Mouse (Mus musculus) c-Kit-positive CD71-positive TER-119-negative erythroid progenitor cells, embryonic 14.5 days (primary cell): ENCODE measurements at regions not wholly inside any gene's neighbourhood (a gene's known extent, or its start where the extent isn't known, plus 50 kb on each side); places are given as distances from the start of the nearest gene placed in this dataset.

Experiments used
- DNase-seq: peaks from one replicate; pipeline ENCODE4 v3.0.0-alpha.2; 2013; ENCODE audit warnings: low read depth

DNA sequence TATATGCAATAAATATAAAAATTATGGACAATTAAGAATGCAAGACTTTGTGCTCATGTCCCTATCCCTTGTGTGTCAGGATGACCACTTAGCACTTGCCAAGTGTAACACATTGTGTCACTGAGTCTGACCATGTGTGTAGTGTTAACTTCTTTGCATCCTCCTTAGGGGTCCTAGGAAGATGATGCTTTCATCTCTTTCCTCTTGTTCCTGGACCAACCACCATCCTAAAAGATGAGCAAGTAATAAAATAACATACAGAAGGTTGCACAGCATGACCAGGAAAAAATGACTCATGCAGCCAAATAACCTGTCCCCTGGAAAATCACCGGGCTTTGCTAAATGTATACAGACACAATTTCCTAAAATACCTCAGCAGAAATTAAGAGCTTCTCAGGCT lies 121.1 kb upstream of the Kcnip4 start:
- no peak for DNase-seq

GRCm38 (mm10) chr5:49644606-49645005 lies 119.9 kb upstream of the Kcnip4 start:
- no peak for DNase-seq

DNA sequence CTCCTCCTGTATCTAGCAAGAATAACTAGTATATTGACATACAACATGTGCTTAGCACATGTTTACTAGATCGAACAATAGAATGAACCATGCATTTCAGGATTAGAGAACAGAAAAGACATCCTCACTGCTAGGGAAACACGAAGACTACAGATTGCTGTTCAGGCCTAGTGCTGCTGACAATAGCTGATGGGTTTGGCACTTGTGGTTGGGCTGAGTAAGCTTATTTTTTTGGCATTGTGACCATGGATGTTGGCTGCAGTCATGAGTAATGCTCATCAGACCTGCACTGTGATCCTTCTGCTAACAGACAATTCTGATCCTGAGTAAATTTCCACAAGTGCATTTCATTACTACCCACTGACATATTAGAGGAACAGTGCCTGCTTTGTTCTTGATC lies 117.7 kb upstream of the Kcnip4 start:
- DNase-seq, result no peak

DNA sequence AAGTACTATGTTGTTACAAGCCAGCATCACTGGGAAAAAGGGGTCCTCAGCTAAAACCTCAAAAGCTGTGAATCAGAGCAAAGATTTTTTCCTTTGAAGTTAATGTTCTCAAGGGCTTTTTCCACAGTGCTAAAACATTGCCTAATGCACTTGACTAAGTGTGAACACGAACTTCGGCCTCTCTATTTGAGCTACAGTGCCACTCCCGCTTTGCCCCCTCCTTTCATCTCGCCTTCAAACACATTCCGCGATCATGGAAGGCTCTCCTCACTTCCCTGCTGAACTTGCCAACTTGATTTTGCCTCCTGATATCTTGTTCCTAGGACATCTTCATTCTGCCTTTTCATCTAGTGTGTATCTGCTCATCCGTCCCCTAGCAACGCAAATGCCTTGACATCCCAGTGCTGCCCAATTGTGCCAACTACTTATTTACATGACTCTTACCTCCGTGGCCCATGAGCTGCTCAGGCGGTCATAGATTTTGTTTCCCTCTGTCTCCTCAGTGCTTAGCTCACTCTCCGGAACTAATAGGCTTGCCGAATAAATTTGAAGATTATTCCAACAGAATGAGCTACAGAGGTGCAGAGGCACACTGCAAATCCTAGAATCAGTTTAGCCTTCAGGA lies 116.6 kb upstream of the Kcnip4 start:
- DNase-seq, result no peak

- DNase-seq, result no peak
Observed at GRCm38 (mm10) chr5:49639637-49640036, 114.9 kb upstream of the Kcnip4 start.

DNA sequence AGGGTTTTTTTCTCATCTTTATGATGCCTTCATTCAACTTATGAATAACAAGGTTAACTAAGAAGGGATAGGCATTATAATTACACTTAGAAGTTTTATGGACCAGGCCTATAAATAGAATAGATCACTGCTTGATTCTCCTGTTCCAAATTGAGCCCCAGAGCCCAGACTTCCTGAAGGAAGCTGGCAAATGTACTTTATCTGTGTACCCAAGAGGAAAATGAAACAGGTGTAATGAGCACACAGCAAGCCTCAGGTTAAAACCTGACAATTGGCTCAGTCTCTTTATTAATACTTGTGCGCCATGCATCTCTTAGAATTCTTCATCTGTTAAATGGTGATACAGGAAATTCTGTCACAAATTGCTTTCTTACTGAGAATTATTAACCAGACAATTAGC lies 95.4 kb upstream of the Kcnip4 start:
- DNase-seq, result no peak

GRCm38 (mm10) chr5:49606761-49607160 lies 82.1 kb upstream of the Kcnip4 start:
- DNase-seq, result no peak

GRCm38 (mm10) chr5:49580777-49581176 lies 56.1 kb upstream of the Kcnip4 start:
- no peak for DNase-seq

DNA sequence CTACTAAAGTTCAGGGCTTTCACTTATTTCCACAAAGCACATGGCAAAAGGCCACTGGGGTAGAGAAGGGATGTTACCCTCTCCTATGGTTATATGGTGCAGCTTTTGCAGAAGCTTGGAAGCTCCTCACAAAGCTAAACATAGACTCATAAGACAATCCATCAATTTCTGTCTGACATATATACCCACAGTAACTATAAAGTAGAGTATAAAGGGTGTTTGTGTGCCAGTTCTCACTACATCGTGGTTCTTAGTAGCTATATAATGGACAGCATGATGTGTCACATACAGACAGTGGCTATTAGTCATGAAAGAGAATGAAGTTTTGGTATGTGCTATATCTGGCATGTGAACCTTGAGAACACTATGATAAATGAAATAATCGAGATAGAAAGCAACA lies 51.2 kb upstream of the Kcnip4 start:
- DNase-seq, result no peak
